ENCODE assay signal across 8 mouse cellular contexts in the genomic region with DNA sequence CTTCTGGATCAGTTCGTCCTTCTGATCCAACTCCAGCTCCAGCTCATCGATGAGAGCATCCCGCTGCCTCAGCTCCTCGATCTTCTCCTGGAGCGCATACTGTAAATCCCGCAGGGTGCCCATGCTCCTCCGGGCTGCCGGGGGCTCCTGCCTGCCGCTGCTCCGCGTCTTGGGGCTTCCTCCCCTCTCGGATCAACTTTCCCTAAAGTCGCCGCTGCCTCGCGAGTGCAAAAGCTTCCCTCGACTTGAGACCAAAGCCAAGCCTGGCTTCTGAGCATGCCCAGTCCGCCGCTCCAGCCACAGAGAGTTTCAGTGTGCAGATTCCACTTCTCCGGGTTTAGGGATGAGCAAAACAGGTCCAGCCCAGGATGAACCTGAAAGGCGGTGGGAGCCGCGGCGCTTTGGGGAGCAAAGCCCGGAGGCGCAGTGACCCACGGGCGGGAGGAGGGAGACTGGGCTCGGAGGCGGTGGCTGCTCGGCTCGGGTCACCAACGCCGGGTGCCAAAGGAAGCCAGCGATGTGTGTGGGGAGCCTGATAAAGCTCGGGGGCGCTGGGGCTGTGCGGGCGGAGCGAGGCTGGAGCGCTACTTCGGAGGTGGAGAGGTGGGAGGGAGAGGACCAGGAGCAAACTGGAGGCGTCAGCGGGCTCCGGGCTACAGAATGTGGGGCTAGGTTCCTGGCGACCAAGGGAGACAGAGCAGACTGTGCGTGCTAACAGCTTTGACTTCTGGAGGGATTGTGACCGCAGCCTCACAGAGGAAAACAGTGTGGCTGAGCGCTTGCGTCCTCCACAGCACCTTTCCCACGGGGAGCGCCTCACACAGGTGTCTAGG.
DNase-seq lines count a peak whose midpoint lies in the region; ATAC-seq lines count a peak whose summit lies in the region.

No protein-coding gene starts in this region.

- H3K36me3 ChIP-seq in forebrain, embryonic 16.5 days (ENCODE audit: control insufficient read depth, insufficient read depth), result no peaks in the 10 kb centered on the region
- no peaks in the 10 kb centered on the region for H3K36me3 ChIP-seq in neural tube, embryonic 15.5 days

- H3K4me1 ChIP-seq in forebrain, embryonic 16.5 days (replicated peaks; ENCODE audit: control insufficient read depth, insufficient read depth, low read length), result peaks cover 11% of the 10 kb centered on the region
- H3K4me1 ChIP-seq in neural tube, embryonic 15.5 days, result peaks cover 19% of the 10 kb centered on the region

- peak; percentile 6 to 15 for DNase-seq in urinary bladder, adult 18-20 months (ENCODE audit: low spot score in 2 of 2)
- no peak for DNase-seq in urinary bladder, postnatal 10 days (ENCODE audit: low spot score)
- peak; percentile 60 to 62 for DNase-seq in heart, postnatal 36 days
- DNase-seq in layer of hippocampus, adult 8-10 months (ENCODE audit: low spot score in 2 of 2), result peak; percentile 43 to 68
- peak; percentile 27 to 34 for DNase-seq in lung, adult 18-20 months
- no peak for DNase-seq in B cell, adult 2 months

- peak; percentile 80 for ATAC-seq in forebrain, embryonic 16.5 days
- peak; percentile 89 for ATAC-seq in neural tube, embryonic 15.5 days (ENCODE audit: low FRiP score)

- intact Hi-C loops in heart, postnatal 36 days (cut with DNase I), result no loop called here

- peak overlapping the region; percentile 99 for H3K4me2 ChIP-seq in forebrain, embryonic 16.5 days (ENCODE audit: low read length)
- H3K4me2 ChIP-seq in neural tube, embryonic 15.5 days, result peak overlapping the region; percentile 92

- under 1% methylated on average over 52 of the region's 52 CpGs for WGBS in forebrain, embryonic 16.5 days
- WGBS in neural tube, embryonic 15.5 days, result under 1% methylated on average over 52 of the region's 52 CpGs

- H3K4me3 ChIP-seq in forebrain, embryonic 16.5 days (replicated peaks; ENCODE audit: low read length), result peak overlapping the region; percentile 82
- peak overlapping the region; percentile 77 for H3K4me3 ChIP-seq in neural tube, embryonic 15.5 days (replicated peaks)

- no peaks in the 10 kb centered on the region for H3K27me3 ChIP-seq in forebrain, embryonic 16.5 days (replicated peaks; ENCODE audit: control insufficient read depth, insufficient read depth, low read length)
- no peaks in the 10 kb centered on the region for H3K27me3 ChIP-seq in neural tube, embryonic 15.5 days (replicated peaks)

- H3K27ac ChIP-seq in forebrain, embryonic 16.5 days (ENCODE audit: low read length), result peak overlapping the region; percentile 24; the same call in 1 of the 2 replicates
- peak overlapping the region; percentile 86 for H3K27ac ChIP-seq in neural tube, embryonic 15.5 days (replicated peaks)

- peak overlapping the region; percentile 51 for H3K9ac ChIP-seq in forebrain, embryonic 16.5 days (replicated peaks; ENCODE audit: low read depth, low read length)
- peak overlapping the region; percentile 78 for H3K9ac ChIP-seq in neural tube, embryonic 15.5 days (replicated peaks)

- H3K9me3 ChIP-seq in forebrain, embryonic 16.5 days (ENCODE audit: control insufficient read depth, low read length), result no peaks in the 10 kb centered on the region
- H3K9me3 ChIP-seq in neural tube, embryonic 15.5 days (replicated peaks), result no peaks in the 10 kb centered on the region

Comparison
In these comparisons a context has a peak if more than half of its experiments do, and no peak if none do; other contexts are left out.
1. DNase-seq: peak in urinary bladder, adult 18-20 months (2 of 2), heart, postnatal 36 days (2 of 2), layer of hippocampus, adult 8-10 months (2 of 2) and lung, adult 18-20 months (2 of 2); none in urinary bladder, postnatal 10 days (single experiment) and B cell, adult 2 months (0 of 2).